Mouse (Mus musculus) limb, embryonic 14.5 days (tissue): ENCODE data around the gene Gm37419. TPM values are rescaled to one million over a fixed set of nuclear protein-coding genes. Genes with fewer than 3 reads are reported as not detected.

Source experiments
- ATAC-seq: fragments of 200-750 bp; cut with Nextera tagmentation; 2 replicates; pipeline ENCODE4 v1.8.0; 2017; ENCODE audit warnings: low read depth, moderate number of reproducible peaks, moderate TSS enrichment; ENCODE audit not compliant: low FRiP score
- DNase-seq: peaks from one replicate; pipeline ENCODE4 v3.0.0-alpha.2; 2015; ENCODE audit warnings: low spot score
- H3K27ac ChIP-seq: fragments of 300-500 bp; sonication (generic); replicated peaks from 2 replicates; pipeline ENCODE4 v1.5.1; 2014; ENCODE audit warnings: low read depth, mild to moderate bottlenecking, low read length, moderate library complexity, mixed read lengths
- H3K27me3 ChIP-seq: fragments of 300-500 bp; sonication (generic); 2 replicates; pipeline ENCODE4 v1.6.1; 2014; ENCODE audit warnings: low read length, mixed read lengths; ENCODE audit not compliant: control insufficient read depth, insufficient read depth
- H3K36me3 ChIP-seq: fragments of 300-500 bp; sonication (generic); 2 replicates; pipeline ENCODE4 v1.6.1; 2014; ENCODE audit warnings: mild to moderate bottlenecking, low read length, moderate library complexity, mixed read lengths; ENCODE audit not compliant: control insufficient read depth, insufficient read depth
- H3K4me1 ChIP-seq: fragments of 300-500 bp; sonication (generic); 2 replicates; pipeline ENCODE4 v1.6.1; 2014; ENCODE audit warnings: antibody characterized with exemption, low read length, mixed read lengths; ENCODE audit not compliant: control insufficient read depth, insufficient read depth
- H3K4me2 ChIP-seq: fragments of 300-500 bp; sonication (generic); replicated peaks from 2 replicates; pipeline ENCODE4 v1.6.1; 2014; ENCODE audit warnings: low read depth, mild to moderate bottlenecking, low read length, moderate library complexity; ENCODE audit not compliant: severe bottlenecking
- H3K4me3 ChIP-seq: fragments of 300-500 bp; sonication (generic); replicated peaks from 2 replicates; pipeline ENCODE4 v1.5.1; 2014; ENCODE audit warnings: low read length
- H3K9ac ChIP-seq: fragments of 300-500 bp; sonication (generic); 2 replicates; pipeline ENCODE4 v1.6.1; 2014; ENCODE audit warnings: mild to moderate bottlenecking, low read depth, low read length, moderate library complexity; ENCODE audit not compliant: severe bottlenecking
- H3K9me3 ChIP-seq: fragments of 300-500 bp; sonication (generic); 2 replicates; pipeline ENCODE4 v1.6.1; 2016; ENCODE audit warnings: low read length; ENCODE audit not compliant: control insufficient read depth
- POLR2A ChIP-seq: fragments of 200-500 bp; IDR thresholded peaks from 2 replicates; pipeline ENCODE4 v1.8.0; 2012; ENCODE audit warnings: inconsistent platforms, mild to moderate bottlenecking, moderate library complexity, borderline replicate concordance; ENCODE audit not compliant: insufficient read depth, insufficient read length; ENCODE audit errors: extremely low read depth
- WGBS: fragments of 180-500 bp; shearing (Covaris S2); extraction: QIAGEN DNeasy Blood & Tissue Kit; methylation state at CpG from one replicate; pipeline ENCODE4 v1.1.7; 2014; 5-methylcytosine and 5-hydroxymethylcytosine counted together
- polyA plus RNA-seq, 2 experiments: library from polyadenylated mRNA; depleted of rRNA in 1 of 2; stranded (reverse) in 1 of 2; unstranded in 1 of 2; fragments of >200 nt; fragmentation: Nextera tagmentation in 1 of 2; extraction: Ambion mirVana in 1 of 2; gene quantifications; 2 replicates each; pipeline versions ENCODE4 v1.2.1 to v1.2.3; 2012 to 2014

The Gm37419 gene
- polyA plus RNA-seq, 2 experiments = not detected

DNA sequence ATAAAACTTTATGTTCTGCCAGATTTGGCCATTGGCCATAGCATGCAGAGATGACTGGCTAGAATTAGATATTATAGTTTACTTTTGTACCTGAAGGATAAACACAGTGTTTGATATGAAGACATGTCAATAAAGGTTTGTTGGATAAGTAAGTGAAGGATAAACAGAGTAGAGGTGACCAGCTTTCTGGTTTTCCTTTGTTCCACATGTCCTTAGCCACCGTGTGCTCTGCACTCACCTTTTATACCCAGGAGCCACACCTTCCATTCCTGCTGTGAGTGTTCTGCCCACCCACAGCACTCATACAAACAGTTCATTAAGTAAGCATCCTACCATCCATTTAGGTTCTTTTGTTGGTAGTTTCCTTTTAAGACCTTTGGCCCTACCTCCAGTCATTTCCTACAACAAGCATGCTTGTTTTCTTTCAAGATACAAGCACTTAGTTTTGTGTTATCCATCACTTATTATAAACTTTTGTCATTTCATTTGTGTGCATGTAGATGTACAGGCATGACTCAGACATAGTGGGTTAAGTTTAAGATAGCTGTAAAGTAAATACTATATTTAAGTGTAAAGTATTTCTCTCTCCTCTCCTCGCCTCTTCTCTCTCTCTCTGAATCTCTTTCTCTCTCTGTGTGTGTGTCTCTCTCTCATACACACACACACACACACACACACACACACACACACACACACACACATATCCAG, 41.8 kb downstream of the Gm37419 start:
- H3K27me3 ChIP-seq = no peaks in the 10 kb centered on the region
- H3K4me1 ChIP-seq = no peaks in the 10 kb centered on the region
- TF ChIP-seq POLR2A = no peak
- ATAC-seq (no peak), DNase-seq (no peak)
- WGBS = 55% methylated on average over 2 of the region's 2 CpGs
- H3K36me3 ChIP-seq = no peaks in the 10 kb centered on the region
- H3K9me3 ChIP-seq = no peaks in the 10 kb centered on the region
- H3K4me3 ChIP-seq = no peak overlapping the region
- no peak overlapping the region for H3K27ac ChIP-seq
- H3K9ac ChIP-seq = no peak overlapping the region
- H3K4me2 ChIP-seq = no peak overlapping the region

DNA sequence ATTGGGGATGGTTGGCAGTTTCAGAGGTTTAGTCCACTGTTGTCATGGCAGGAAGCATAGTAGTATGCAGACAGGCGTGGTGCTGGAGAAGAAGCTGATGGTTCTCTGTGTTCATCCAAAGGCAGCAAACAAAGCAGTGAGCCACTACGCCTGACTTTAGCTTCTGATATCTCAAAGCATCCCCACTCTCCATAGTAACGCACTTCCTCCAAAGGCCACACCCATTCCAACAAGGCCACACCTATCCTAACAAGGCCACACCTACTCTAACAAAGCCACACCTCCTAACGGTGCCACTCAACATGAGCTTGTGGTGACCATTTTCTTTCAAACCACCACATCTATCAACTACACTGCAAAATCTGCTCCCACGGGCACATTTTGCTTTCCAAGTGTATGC, 45.0 kb downstream of the Gm37419 start:
- no peak overlapping the region for H3K4me2 ChIP-seq
- WGBS = 94% methylated on average over 5 of the region's 5 CpGs
- H3K27me3 ChIP-seq = no peaks in the 10 kb centered on the region
- H3K4me1 ChIP-seq = no peaks in the 10 kb centered on the region
- no peak for DNase-seq
- no peak overlapping the region for H3K27ac ChIP-seq
- H3K9me3 ChIP-seq = 0 out of 2 replicates have a peak, but pooled peaks cover 3% of the 10 kb centered on the region
- H3K36me3 ChIP-seq = no peaks in the 10 kb centered on the region
- no peak overlapping the region for H3K9ac ChIP-seq
- H3K4me3 ChIP-seq = no peak overlapping the region
- ATAC-seq = no peak
- TF ChIP-seq POLR2A = no peak

DNA sequence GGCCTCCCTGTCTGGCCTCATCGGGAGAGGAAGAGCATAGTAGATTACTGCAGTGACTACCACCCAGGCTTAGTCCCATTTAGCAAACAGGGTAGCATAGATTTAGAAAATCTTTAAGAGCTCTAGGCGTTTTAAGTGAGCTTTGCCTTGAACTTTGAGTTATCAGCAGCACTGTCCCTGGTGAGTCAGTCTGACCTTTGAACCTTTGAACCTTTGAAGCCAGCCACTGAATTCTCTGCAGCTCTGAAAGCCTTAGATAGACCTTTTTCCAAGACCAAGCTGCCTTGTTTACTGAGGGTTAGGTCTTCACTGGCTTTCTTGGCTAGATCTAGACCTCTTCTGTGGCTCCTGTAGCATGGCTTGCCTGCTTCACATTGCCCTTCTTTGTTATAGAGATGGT, 46.2 kb downstream of the Gm37419 start:
- Histone ChIP-seq H3K4me2 (no peak overlapping the region), H3K9ac (no peak overlapping the region), H3K36me3 (no peaks in the 10 kb centered on the region), H3K27ac (no peak overlapping the region), H3K9me3 (0 out of 2 replicates have a peak, but pooled peaks cover 3% of the 10 kb centered on the region), H3K27me3 (no peaks in the 10 kb centered on the region), H3K4me3 (no peak overlapping the region), H3K4me1 (no peaks in the 10 kb centered on the region)
- no peak for TF ChIP-seq POLR2A
- DNase-seq (no peak), ATAC-seq (no peak)
- WGBS = 46% methylated on average over 2 of the region's 2 CpGs

GRCm38 (mm10) chr16:24035767-24036166, 47.5 kb downstream of the Gm37419 start:
- H3K9me3 ChIP-seq = 0 out of 2 replicates have a peak, but pooled peaks cover 3% of the 10 kb centered on the region
- H3K4me3 ChIP-seq = no peak overlapping the region
- DNase-seq = no peak
- H3K27me3 ChIP-seq = no peaks in the 10 kb centered on the region
- no peak overlapping the region for H3K27ac ChIP-seq
- no peak for TF ChIP-seq POLR2A
- ATAC-seq = no peak
- H3K4me1 ChIP-seq = no peaks in the 10 kb centered on the region
- H3K9ac ChIP-seq = no peak overlapping the region
- no peak overlapping the region for H3K4me2 ChIP-seq
- H3K36me3 ChIP-seq = no peaks in the 10 kb centered on the region

DNA sequence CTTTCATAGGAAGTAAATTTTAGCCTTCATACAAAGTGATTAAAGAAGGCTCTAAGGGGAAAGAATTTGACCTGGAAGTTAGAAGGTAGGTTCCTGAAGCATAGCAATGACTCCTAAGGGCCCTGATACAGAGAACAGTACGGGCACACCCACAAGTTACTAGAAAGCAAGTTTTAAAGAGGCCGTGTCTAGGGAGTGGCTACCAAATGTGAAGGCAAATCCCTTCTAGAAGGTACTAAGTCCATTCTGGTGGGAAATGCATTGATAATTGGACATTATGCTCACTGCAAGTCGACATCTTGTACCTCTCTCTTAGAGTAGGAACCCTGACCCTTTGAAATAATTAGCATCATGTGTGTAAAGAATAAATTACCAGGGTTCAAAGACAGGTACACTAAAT, 48.1 kb downstream of the Gm37419 start:
- 0 out of 2 replicates have a peak, but pooled peaks cover 3% of the 10 kb centered on the region for H3K9me3 ChIP-seq
- no peaks in the 10 kb centered on the region for H3K27me3 ChIP-seq
- no peaks in the 10 kb centered on the region for H3K36me3 ChIP-seq
- no peak overlapping the region for H3K27ac ChIP-seq
- no peak overlapping the region for H3K4me3 ChIP-seq
- no peaks in the 10 kb centered on the region for H3K4me1 ChIP-seq
- H3K4me2 ChIP-seq = no peak overlapping the region
- 92% methylated on average over 3 of the region's 3 CpGs for WGBS
- ATAC-seq (no peak), DNase-seq (no peak)
- H3K9ac ChIP-seq = no peak overlapping the region
- no peak for TF ChIP-seq POLR2A

Other genes starting within 250 kb of the Gm37419 start
- 10.9 and 17.5 TPM in 2 replicates for gene Sst, start 97.5 kb upstream of the Gm37419 start, polyA plus RNA-seq (2012; rRNA removed)
- gene Sst, start 97.5 kb upstream of the Gm37419 start, polyA plus RNA-seq (2014; fragmentation: Nextera tagmentation; extraction: Ambion mirVana) = 13.4 and 17.1 TPM in 2 replicates
- not detected in 2 replicates for gene Rtp2, start 56.1 kb upstream of the Gm37419 start, polyA plus RNA-seq (2012; rRNA removed)
- gene Rtp2, start 56.1 kb upstream of the Gm37419 start, polyA plus RNA-seq (2014; fragmentation: Nextera tagmentation; extraction: Ambion mirVana) = not detected in 2 replicates
- gene Bcl6, start 370 bp downstream of the Gm37419 start, polyA plus RNA-seq (2012; rRNA removed) = 10.8 and 11.9 TPM in 2 replicates
- 2.5 and 2.7 TPM in 2 replicates for gene Bcl6, start 370 bp downstream of the Gm37419 start, polyA plus RNA-seq (2014; fragmentation: Nextera tagmentation; extraction: Ambion mirVana)